Mouse (Mus musculus) heart, postnatal 0 days (tissue): ENCODE measurements around the gene Nup43.

Experiments
- CTCF ChIP-seq: IDR thresholded peaks from 2 replicates; pipeline ENCODE4 v1.5.1; 2016; ENCODE audit warnings: antibody characterized with exemption, control low read depth, low read depth
- EP300 ChIP-seq: IDR thresholded peaks from 2 replicates; pipeline ENCODE4 v1.6.1; 2016; ENCODE audit warnings: antibody characterized with exemption, low read depth

DNA sequence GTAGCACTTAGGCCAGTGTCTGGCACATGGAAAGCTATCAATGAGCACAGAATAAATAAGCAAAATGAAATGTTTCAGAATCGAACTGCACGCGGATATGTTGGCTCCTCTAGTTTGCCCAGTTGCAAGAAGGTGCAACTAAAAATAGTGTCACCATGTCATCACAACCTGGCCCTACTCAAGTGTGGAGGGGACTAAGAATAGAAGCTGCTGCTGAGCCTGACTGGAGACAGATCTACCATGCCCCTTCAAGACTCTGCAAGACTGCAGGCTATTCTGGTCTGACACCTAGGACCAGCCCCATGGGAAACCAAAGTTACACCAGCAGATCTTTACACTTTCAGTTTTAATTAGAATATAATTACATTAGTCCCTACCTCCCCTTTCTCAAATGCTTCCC is 44.9 kb upstream of the Nup43 start:
- TF ChIP-seq EP300 (no peak), CTCF (no peak)
